In genomic region chr3:127023992-127024391, GRCm38 (mm10) we compare ENCODE assay signal across 25 mouse cellular contexts.
"Had no signal": no experiment of that assay in that cellular context is flagged by ENCODE, and none has a peak within 500 bp of the region (broad histone marks: within the 10 kb centered on the region; RNA-seq: fewer than 3 reads in every experiment).

No protein-coding gene starts in this region.

- H3K36me3 ChIP-seq: intestine, embryonic 15.5 days; kidney, embryonic 15.5 days; limb, embryonic 10.5 days; limb, embryonic 12.5 days; liver, embryonic 13.5 days had no signal

- H3K9ac ChIP-seq: heart, embryonic 12.5 days; hindbrain, embryonic 12.5 days; hindbrain, embryonic 14.5 days; intestine, embryonic 15.5 days; kidney, embryonic 15.5 days; limb, embryonic 12.5 days; liver, embryonic 13.5 days; liver, embryonic 15.5 days had no signal

- H3K27ac ChIP-seq: gastrocnemius, adult 2 months; heart, embryonic 10.5 days; hindbrain, embryonic 10.5 days; hindbrain, embryonic 12.5 days; hindbrain, embryonic 14.5 days; intestine, embryonic 15.5 days; kidney, embryonic 15.5 days; kidney, postnatal 0 days; left cerebral cortex, adult 2 months; limb, embryonic 10.5 days; limb, embryonic 12.5 days; liver, embryonic 13.5 days; liver, embryonic 15.5 days had no signal

- H3K4me3 ChIP-seq: gastrocnemius, adult 2 months; heart, embryonic 10.5 days; heart, embryonic 12.5 days; hindbrain, embryonic 10.5 days; hindbrain, embryonic 12.5 days; intestine, embryonic 15.5 days; kidney, embryonic 15.5 days; left cerebral cortex, adult 2 months; limb, embryonic 10.5 days; limb, embryonic 12.5 days; liver, embryonic 13.5 days; liver, embryonic 15.5 days had no signal

- DNase-seq: gastrocnemius, adult 2 months; gastrocnemius, postnatal 10 days; gastrocnemius, postnatal 25 days; heart, adult 18-20 months; heart, postnatal 10 days; heart, postnatal 4 days; kidney, adult 11 months; kidney, adult 2 months; kidney, adult 9 months; kidney, postnatal 14 days; kidney, postnatal 36 days; liver; liver, embryonic 13.5 days had no signal

- H3K4me1 ChIP-seq: heart, embryonic 10.5 days; kidney, embryonic 15.5 days; liver, embryonic 13.5 days; liver, embryonic 15.5 days had no signal

- H3K9me3 ChIP-seq: heart, embryonic 10.5 days; heart, embryonic 12.5 days; hindbrain, embryonic 10.5 days; hindbrain, embryonic 12.5 days; intestine, embryonic 15.5 days; kidney, embryonic 15.5 days; limb, embryonic 10.5 days; limb, embryonic 12.5 days; liver, embryonic 13.5 days; liver, embryonic 15.5 days had no signal
